Mouse (Mus musculus) v-Abl transformed pro-B cells (cell line): Measurements from ENCODE around the gene Il24.

Source experiments
- in situ Hi-C, 2 experiments: fragments of 400-800 bp; cut with MboI; formaldehyde crosslinking; loops; one replicate each; pipeline ENCODE4 v1.15.1; 2025; ENCODE audit not compliant: unreplicated experiment in 2 of 2

The Il24 gene

GRCm38 (mm10) chr1:130855723-130856122, 31.5 kb downstream of the Il24 start:
- in situ Hi-C loops = no loop called here

- in situ Hi-C loops = no loop called here
Measured at GRCm38 (mm10) chr1:130854819-130855218, 32.4 kb downstream of the Il24 start.

- in situ Hi-C loops = no loop called here
Measured at GRCm38 (mm10) chr1:130850405-130850804, 36.8 kb downstream of the Il24 start.

- in situ Hi-C loops = loop anchor here in 1 of 2 experiments (25.0 kb wide), 1 partner anchor 413 kb away; no protein-coding TSS in a partner anchor
Measured at GRCm38 (mm10) chr1:130849530-130850214, 37.6 kb downstream of the Il24 start.

- in situ Hi-C loops = loop anchor here in 1 of 2 experiments (25.0 kb wide), 1 partner anchor 418 kb away; no protein-coding TSS in a partner anchor
Measured at GRCm38 (mm10) chr1:130844516-130844915, 42.7 kb downstream of the Il24 start.

- in situ Hi-C loops = loop anchor here in 1 of 2 experiments (25.0 kb wide), 1 partner anchor 421 kb away; no protein-coding TSS in a partner anchor
Measured at GRCm38 (mm10) chr1:130841621-130842020, 45.6 kb downstream of the Il24 start.

- in situ Hi-C loops = loop anchor here in 1 of 2 experiments (25.0 kb wide), 1 partner anchor 422 kb away; no protein-coding TSS in a partner anchor
Measured at GRCm38 (mm10) chr1:130840599-130841379, 46.5 kb downstream of the Il24 start.

- in situ Hi-C loops = loop anchor here in 1 of 2 experiments (25.0 kb wide), 1 partner anchor 424 kb away; no protein-coding TSS in a partner anchor
Measured at GRCm38 (mm10) chr1:130838288-130838687, 49.0 kb downstream of the Il24 start.

GRCm38 (mm10) chr1:130835161-130835936, 51.9 kb downstream of the Il24 start:
- in situ Hi-C loops = loop anchor here in 1 of 2 experiments (25.0 kb wide), 1 partner anchor 427 kb away; no protein-coding TSS in a partner anchor

- in situ Hi-C loops = loop anchor here in 1 of 2 experiments (25.0 kb wide), 1 partner anchor 430 kb away; no protein-coding TSS in a partner anchor
Measured at GRCm38 (mm10) chr1:130832230-130833149, 54.8 kb downstream of the Il24 start.
